10 mouse cellular contexts compared by ENCODE assay signal in genomic region chr4:141274485-141275341, GRCm38 (mm10). TPM values are rescaled to one million over a fixed set of nuclear protein-coding genes. Genes with fewer than 3 reads are reported as not detected.
DNase-seq lines count a peak whose midpoint lies in the region; ATAC-seq and TF ChIP-seq lines count a peak whose summit lies in the region.
"Had no signal": no experiment of that assay in that cellular context is flagged by ENCODE, and none has a peak within 500 bp of the region (broad histone marks: within the 10 kb centered on the region; RNA-seq: fewer than 3 reads in every experiment).

No protein-coding gene starts in this region.

- H3K4me1 ChIP-seq in kidney, embryonic 15.5 days, result peaks cover 59% of the 10 kb centered on the region
- H3K4me1 ChIP-seq in forebrain, postnatal 0 days (ENCODE audit: insufficient read depth), result no peaks in the 10 kb centered on the region

- no peak overlapping the region for H3K4me2 ChIP-seq in kidney, embryonic 15.5 days
- 0 out of 2 replicates have a peak overlapping the region, but pooled peaks have one; percentile 8 for H3K4me2 ChIP-seq in forebrain, postnatal 0 days (ENCODE audit: low read depth)
- peak overlapping the region; percentile 96 for H3K4me2 ChIP-seq in myocyte (ENCODE audit: low read depth)

- peak; percentile 40 for TF ChIP-seq POLR2A in myocyte (IDR thresholded peaks at IDR 0.05; ENCODE audit: insufficient read length, low read depth)

- no peaks in the 10 kb centered on the region for H3K9me3 ChIP-seq in kidney, embryonic 15.5 days (replicated peaks)
- no peaks in the 10 kb centered on the region for H3K9me3 ChIP-seq in forebrain, postnatal 0 days (ENCODE audit: low read length)

- peak overlapping the region; percentile 1 for H3ac ChIP-seq in myocyte (ENCODE audit: control insufficient read depth, insufficient read length)

- no peak for DNase-seq in kidney, postnatal 10 days
- DNase-seq in ZHBTc4 (ENCODE audit: low read depth, low spot score), result peak; percentile 50
- peak; percentile 59 for DNase-seq in forebrain, postnatal 0 days
- no peak for DNase-seq in ovary, adult 18-20 months (ENCODE audit: low spot score)
- DNase-seq in ovary, postnatal 36 days (ENCODE audit: low spot score), result no peak
- DNase-seq in urinary bladder, postnatal 10 days (ENCODE audit: low spot score), result no peak
- DNase-seq: layer of hippocampus, adult 9-11 months had no signal

- H3K27me3 ChIP-seq in kidney, embryonic 15.5 days, result no peaks in the 10 kb centered on the region
- no peaks in the 10 kb centered on the region for H3K27me3 ChIP-seq in forebrain, postnatal 0 days (ENCODE audit: insufficient read depth, low read length)
- H3K27me3 ChIP-seq in myocyte (ENCODE audit: control insufficient read depth, insufficient read depth, insufficient read length), result no peaks in the 10 kb centered on the region

- no peak for ATAC-seq in kidney, embryonic 15.5 days (replicated peaks; ENCODE audit: low FRiP score)
- ATAC-seq in forebrain, postnatal 0 days, result peak; percentile 73

- H3K4me3 ChIP-seq in kidney, embryonic 15.5 days (replicated peaks), result no peak overlapping the region
- H3K4me3 ChIP-seq in forebrain, postnatal 0 days (ENCODE audit: low read depth, low read length), result no peak overlapping the region
- peak overlapping the region; percentile 17 for H3K4me3 ChIP-seq in myocyte

- no peak for TF ChIP-seq CTCF in forebrain, postnatal 0 days (IDR thresholded peaks at IDR 0.05; ENCODE audit: low read depth)

- H3K27ac ChIP-seq in kidney, embryonic 15.5 days, result 0 out of 2 replicates have a peak overlapping the region, but pooled peaks have one; percentile 15
- H3K27ac ChIP-seq in forebrain, postnatal 0 days (ENCODE audit: low read depth, low read length), result no peak overlapping the region

- 51% methylated on average over 23 of the region's 23 CpGs for WGBS in kidney, embryonic 15.5 days
- 42% methylated on average over 23 of the region's 23 CpGs for WGBS in forebrain, postnatal 0 days

- H3K36me3 ChIP-seq in kidney, embryonic 15.5 days, result no peaks in the 10 kb centered on the region
- no peaks in the 10 kb centered on the region for H3K36me3 ChIP-seq in forebrain, postnatal 0 days (ENCODE audit: insufficient read depth)
- H3K36me3 ChIP-seq in myocyte (ENCODE audit: control insufficient read depth, insufficient read depth), result no peaks in the 10 kb centered on the region

- H3K9ac ChIP-seq in kidney, embryonic 15.5 days, result no peak overlapping the region
- no peak overlapping the region for H3K9ac ChIP-seq in forebrain, postnatal 0 days

- no peaks in the 10 kb centered on the region for H3K79me2 ChIP-seq in myocyte (ENCODE audit: control insufficient read depth, insufficient read depth)

TF ChIP-seq in myocyte, 11 proteins besides CTCF, POLR2A, EP300 and RAD21:
- peak in 1 of 3 experiments; percentile 8 for TF ChIP-seq MYOG (IDR thresholded peaks at IDR 0.05; ENCODE audit: control insufficient read depth in 1 of 3, insufficient read depth in 1 of 3, insufficient read length in 2 of 3, low read depth in 2 of 3)
- no peak for TF ChIP-seq TCF12 (IDR thresholded peaks at IDR 0.05; ENCODE audit: insufficient read depth, poor library complexity, severe bottlenecking)
- peak; percentile 88 for TF ChIP-seq USF1 (IDR thresholded peaks at IDR 0.05; ENCODE audit: low read depth)
- peak in 2 of 3 experiments; percentile 15 to 67 for TF ChIP-seq MYOD1 (IDR thresholded peaks at IDR 0.05; ENCODE audit: control insufficient read depth in 1 of 3, insufficient read length in 2 of 3, low read depth in 2 of 3)
- peak; percentile 90 for TF ChIP-seq MAX (IDR thresholded peaks at IDR 0.05; ENCODE audit: low read depth)
- peak; percentile 6 for TF ChIP-seq POLR2AphosphoS2 (IDR thresholded peaks at IDR 0.05; ENCODE audit: insufficient read length, low read depth)

RNA-seq across cellular contexts. Expression of gene Epha2, which starts 26.3 kb away (rescaled TPM):
- polyA plus RNA-seq in kidney, embryonic 15.5 days (2015; fragmentation: Nextera tagmentation; extraction: Ambion mirVana), result 6.8 and 7.1 TPM in 2 replicates
- 1.2 and 1.4 TPM in 2 replicates for total RNA-seq in forebrain, postnatal 0 days (2014; rRNA removed)
- 0.33 and 0.39 TPM in 2 replicates for polyA plus RNA-seq in forebrain, postnatal 0 days (2015; fragmentation: Nextera tagmentation; extraction: Ambion mirVana)
- polyA plus RNA-seq in myocyte (2012; fragmentation: generic; extraction: Trizol), result 46.8 TPM

RNA-seq across cellular contexts. Expression of gene Arhgef19, which starts 35.4 kb away (rescaled TPM):
- polyA plus RNA-seq in kidney, embryonic 15.5 days (2015; fragmentation: Nextera tagmentation; extraction: Ambion mirVana), result 7.4 and 9.6 TPM in 2 replicates
- total RNA-seq in forebrain, postnatal 0 days (2014; rRNA removed), result 0.95 and 1.6 TPM in 2 replicates
- polyA plus RNA-seq in forebrain, postnatal 0 days (2015; fragmentation: Nextera tagmentation; extraction: Ambion mirVana), result 0.52 and 0.90 TPM in 2 replicates
- 28.6 TPM for polyA plus RNA-seq in myocyte (2012; fragmentation: generic; extraction: Trizol)
- total RNA-seq: megakaryocyte, adult 5-6 weeks had no signal

Comparison
In these comparisons a context has a peak if more than half of its experiments do, and no peak if none do; other contexts are left out.
1. DNase-seq: peak in ZHBTc4 (single experiment) and forebrain, postnatal 0 days (single experiment); none in kidney, postnatal 10 days (single experiment), ovary, adult 18-20 months (single experiment), ovary, postnatal 36 days (single experiment) and urinary bladder, postnatal 10 days (single experiment).